Mouse (Mus musculus): ENCODE results near the gene Zdhhc23. TPM values are rescaled to one million over a fixed set of nuclear protein-coding genes. Genes with fewer than 3 reads are reported as not detected.

Zdhhc23 gene
- polyA plus RNA-seq, 1 experiment from 2014 or later: 0.18 TPM

- Histone ChIP-seq H3K9me3 (replicated peaks) (no peaks in the 10 kb centered on the region), H3K27ac (replicated peaks) (no peak overlapping the region)
These were observed 13.7 kb downstream of the Zdhhc23 start for GRCm38 (mm10) chr16:43965781-43966389.

GRCm38 (mm10) chr16:43963780-43964179 lies 15.8 kb downstream of the Zdhhc23 start:
- no peaks in the 10 kb centered on the region for H3K9me3 ChIP-seq (replicated peaks)
- H3K4me2 ChIP-seq: no peak overlapping the region
- H3K4me1 ChIP-seq (replicated peaks): no peaks in the 10 kb centered on the region; the same call in 1 of the 2 replicates
- no peak overlapping the region for H3K9ac ChIP-seq
- no peak overlapping the region for H3K4me3 ChIP-seq (replicated peaks)
- H3K27me3 ChIP-seq: no peaks in the 10 kb centered on the region
- 65% methylated on average over 3 of the region's 3 CpGs for WGBS (ENCODE audit: insufficient replicate concordance)
- ATAC-seq (ENCODE audit: insufficient read depth): no peak
- H3K36me3 ChIP-seq (replicated peaks): no peaks in the 10 kb centered on the region
- no peak overlapping the region for H3K27ac ChIP-seq (replicated peaks)

More at GRCm38 (mm10) chr16:43965781-43966389, 13.7 kb downstream of the Zdhhc23 start:
- H3K9ac ChIP-seq: no peak overlapping the region
- H3K4me3 ChIP-seq (replicated peaks): no peak overlapping the region
- H3K27me3 ChIP-seq: no peaks in the 10 kb centered on the region
- no peaks in the 10 kb centered on the region; the same call in 1 of the 2 replicates for H3K4me1 ChIP-seq (replicated peaks)
- H3K4me2 ChIP-seq: no peak overlapping the region
- H3K36me3 ChIP-seq (replicated peaks): no peaks in the 10 kb centered on the region
- no peak for ATAC-seq (ENCODE audit: insufficient read depth)
- WGBS (ENCODE audit: insufficient replicate concordance): 75% methylated on average over 13 of the region's 13 CpGs

- Histone ChIP-seq H3K9ac (no peak overlapping the region), H3K4me3 (replicated peaks) (no peak overlapping the region), H3K27me3 (no peaks in the 10 kb centered on the region), H3K4me2 (no peak overlapping the region), H3K36me3 (replicated peaks) (no peaks in the 10 kb centered on the region), H3K9me3 (replicated peaks) (no peaks in the 10 kb centered on the region), H3K4me1 (replicated peaks) (no peaks in the 10 kb centered on the region; the same call in 1 of the 2 replicates), H3K27ac (replicated peaks) (no peak overlapping the region)
- ATAC-seq (ENCODE audit: insufficient read depth): no peak
- WGBS (ENCODE audit: insufficient replicate concordance): 82% methylated on average over 9 of the region's 9 CpGs
These were observed 16.3 kb downstream of the Zdhhc23 start for GRCm38 (mm10) chr16:43963291-43963690.

DNA sequence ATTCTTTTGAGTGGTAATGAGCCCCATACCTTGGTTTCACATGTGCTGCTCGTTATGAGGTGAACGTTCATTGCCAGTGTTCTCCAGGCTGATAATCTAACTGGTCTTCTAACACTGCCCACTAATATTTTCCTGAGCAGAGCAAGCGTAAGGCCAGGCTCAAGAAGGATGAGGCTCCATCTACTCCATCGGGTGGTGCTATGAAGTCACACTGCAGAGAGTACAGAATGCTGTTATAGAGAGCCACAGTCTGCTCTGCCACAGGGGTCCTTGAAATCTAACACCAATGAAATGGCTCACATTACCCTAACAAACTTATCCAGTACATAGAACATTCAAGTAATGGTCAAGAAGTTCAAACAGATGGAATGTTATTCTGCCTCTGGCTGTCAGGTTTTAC lies 21.6 kb downstream of the Zdhhc23 start:
- Histone ChIP-seq H3K36me3 (replicated peaks) (no peaks in the 10 kb centered on the region), H3K4me1 (replicated peaks) (no peaks in the 10 kb centered on the region), H3K9ac (no peak overlapping the region), H3K27ac (replicated peaks) (no peak overlapping the region), H3K9me3 (replicated peaks) (no peaks in the 10 kb centered on the region), H3K4me3 (replicated peaks) (no peak overlapping the region), H3K4me2 (no peak overlapping the region), H3K27me3 (no peaks in the 10 kb centered on the region)
- no peak for ATAC-seq (ENCODE audit: insufficient read depth)
- WGBS (ENCODE audit: insufficient replicate concordance): 80% methylated on average over 4 of the region's 4 CpGs

DNA sequence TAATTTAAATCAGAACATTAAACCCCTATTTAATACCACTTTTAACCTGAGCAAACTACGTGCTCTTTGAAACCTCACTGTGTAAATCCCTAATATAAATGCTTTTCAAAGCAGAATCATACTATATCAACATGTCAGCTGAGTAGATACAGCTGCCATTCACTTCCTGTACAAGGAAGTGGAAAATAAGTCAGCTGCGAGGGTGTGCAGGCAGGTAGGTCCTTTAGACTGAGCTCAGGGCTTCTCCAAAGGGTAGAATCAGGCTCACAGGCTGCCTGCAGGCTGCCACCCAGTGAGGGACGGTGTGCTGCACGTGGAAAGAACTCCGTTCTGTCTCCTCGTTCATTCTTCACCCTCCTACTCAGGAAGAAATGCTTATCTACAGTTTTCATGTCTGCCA lies 24.7 kb downstream of the Zdhhc23 start:
- no peak overlapping the region for H3K27ac ChIP-seq (replicated peaks)
- no peak overlapping the region for H3K4me2 ChIP-seq
- H3K27me3 ChIP-seq: no peaks in the 10 kb centered on the region
- no peak overlapping the region for H3K9ac ChIP-seq
- no peak for ATAC-seq (ENCODE audit: insufficient read depth)
- 47% methylated on average over 6 of the region's 6 CpGs for WGBS (ENCODE audit: insufficient replicate concordance)
- no peaks in the 10 kb centered on the region for H3K9me3 ChIP-seq (replicated peaks)
- no peaks in the 10 kb centered on the region for H3K36me3 ChIP-seq (replicated peaks)
- H3K4me3 ChIP-seq (replicated peaks): no peak overlapping the region
- H3K4me1 ChIP-seq (replicated peaks): no peaks in the 10 kb centered on the region

DNA sequence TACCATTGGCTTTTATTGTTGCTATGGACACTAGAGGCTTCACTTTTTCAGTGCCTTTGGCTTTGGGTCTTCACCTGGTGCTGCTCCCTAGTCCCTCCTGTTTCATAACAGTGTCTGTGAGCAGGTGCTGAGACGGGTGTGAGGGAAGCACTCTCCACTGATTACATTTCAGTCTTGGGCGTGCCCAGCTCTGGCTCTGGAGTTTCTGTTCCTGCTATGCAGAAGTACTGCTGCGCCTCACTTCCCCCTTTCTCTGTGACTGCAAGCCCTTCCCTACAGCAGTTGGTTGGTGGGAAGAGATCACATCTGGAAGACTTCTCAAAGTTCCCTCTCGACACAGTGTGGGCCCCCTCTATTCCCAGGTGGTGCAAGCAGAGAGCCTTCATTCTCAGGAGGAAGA lies 28.0 kb downstream of the Zdhhc23 start:
- Histone ChIP-seq H3K9me3 (replicated peaks) (no peaks in the 10 kb centered on the region), H3K27me3 (no peaks in the 10 kb centered on the region), H3K4me2 (no peak overlapping the region), H3K4me1 (replicated peaks) (no peaks in the 10 kb centered on the region), H3K9ac (no peak overlapping the region), H3K4me3 (replicated peaks) (no peak overlapping the region), H3K36me3 (replicated peaks) (no peaks in the 10 kb centered on the region), H3K27ac (replicated peaks) (no peak overlapping the region)
- 22% methylated on average over 4 of the region's 4 CpGs for WGBS (ENCODE audit: insufficient replicate concordance)
- no peak for ATAC-seq (ENCODE audit: insufficient read depth)

DNA sequence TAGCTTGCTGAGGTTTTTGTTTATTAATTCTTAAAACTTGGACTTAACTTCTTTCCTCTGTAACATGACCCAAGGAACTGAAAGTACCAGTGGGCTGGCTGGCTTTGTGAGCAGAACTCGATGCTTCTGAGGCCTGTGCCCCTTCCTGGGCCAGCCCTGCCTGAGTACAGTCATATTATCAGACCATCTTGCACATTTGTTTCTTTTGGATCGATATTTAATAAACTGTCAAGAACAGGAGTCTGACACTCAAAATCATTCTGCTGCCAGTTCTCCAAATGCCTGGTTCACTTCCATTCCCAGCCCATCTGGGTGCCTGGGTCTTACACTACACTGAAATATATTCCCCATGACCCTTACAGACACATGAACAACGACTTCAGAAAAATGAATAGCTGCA lies 33.7 kb downstream of the Zdhhc23 start:
- H3K4me1 ChIP-seq (replicated peaks): no peaks in the 10 kb centered on the region
- no peaks in the 10 kb centered on the region for H3K9me3 ChIP-seq (replicated peaks)
- H3K9ac ChIP-seq: no peak overlapping the region
- 56% methylated on average over 3 of the region's 3 CpGs for WGBS (ENCODE audit: insufficient replicate concordance)
- H3K36me3 ChIP-seq (replicated peaks): no peaks in the 10 kb centered on the region
- H3K4me2 ChIP-seq: no peak overlapping the region
- ATAC-seq (ENCODE audit: insufficient read depth): no peak
- H3K27ac ChIP-seq (replicated peaks): no peak overlapping the region
- no peak overlapping the region for H3K4me3 ChIP-seq (replicated peaks)
- H3K27me3 ChIP-seq: no peaks in the 10 kb centered on the region

GRCm38 (mm10) chr16:43945351-43945750 lies 34.2 kb downstream of the Zdhhc23 start:
- ATAC-seq (ENCODE audit: insufficient read depth): no peak
- H3K4me1 ChIP-seq (replicated peaks): no peaks in the 10 kb centered on the region
- H3K9me3 ChIP-seq (replicated peaks): no peaks in the 10 kb centered on the region
- H3K4me2 ChIP-seq: no peak overlapping the region
- no peaks in the 10 kb centered on the region for H3K36me3 ChIP-seq (replicated peaks)
- no peaks in the 10 kb centered on the region for H3K27me3 ChIP-seq
- 66% methylated on average over 3 of the region's 3 CpGs for WGBS (ENCODE audit: insufficient replicate concordance)
- no peak overlapping the region for H3K9ac ChIP-seq
- no peak overlapping the region for H3K4me3 ChIP-seq (replicated peaks)
- H3K27ac ChIP-seq (replicated peaks): no peak overlapping the region

DNA sequence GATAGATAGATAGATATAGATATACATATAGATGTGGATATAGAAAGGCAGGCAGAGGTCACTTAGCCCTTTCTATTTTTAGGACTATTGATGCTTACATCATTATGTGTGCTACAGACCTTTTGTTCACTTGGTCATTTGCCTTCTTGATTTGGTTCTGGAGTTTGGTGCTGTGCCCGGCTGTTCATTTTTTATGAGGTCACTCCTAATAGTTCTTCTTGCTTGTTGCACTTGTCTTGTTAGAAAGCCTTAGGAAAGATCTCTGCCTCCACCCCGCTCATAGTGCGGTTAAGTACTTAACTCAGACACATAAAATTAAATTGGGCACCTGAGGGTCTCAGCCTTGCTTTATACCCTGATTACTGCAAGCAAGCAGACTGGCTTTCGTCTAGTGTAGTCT lies 38.7 kb downstream of the Zdhhc23 start:
- no peak overlapping the region for H3K4me2 ChIP-seq
- H3K9ac ChIP-seq: no peak overlapping the region
- no peaks in the 10 kb centered on the region for H3K9me3 ChIP-seq (replicated peaks)
- H3K27me3 ChIP-seq: no peaks in the 10 kb centered on the region
- WGBS (ENCODE audit: insufficient replicate concordance): 73% methylated on average over 4 of the region's 4 CpGs
- ATAC-seq (ENCODE audit: insufficient read depth): no peak
- no peaks in the 10 kb centered on the region for H3K36me3 ChIP-seq (replicated peaks)
- H3K27ac ChIP-seq (replicated peaks): no peak overlapping the region
- peaks cover 4% of the 10 kb centered on the region; the same call in 1 of the 2 replicates for H3K4me1 ChIP-seq (replicated peaks)
- no peak overlapping the region for H3K4me3 ChIP-seq (replicated peaks)

DNA sequence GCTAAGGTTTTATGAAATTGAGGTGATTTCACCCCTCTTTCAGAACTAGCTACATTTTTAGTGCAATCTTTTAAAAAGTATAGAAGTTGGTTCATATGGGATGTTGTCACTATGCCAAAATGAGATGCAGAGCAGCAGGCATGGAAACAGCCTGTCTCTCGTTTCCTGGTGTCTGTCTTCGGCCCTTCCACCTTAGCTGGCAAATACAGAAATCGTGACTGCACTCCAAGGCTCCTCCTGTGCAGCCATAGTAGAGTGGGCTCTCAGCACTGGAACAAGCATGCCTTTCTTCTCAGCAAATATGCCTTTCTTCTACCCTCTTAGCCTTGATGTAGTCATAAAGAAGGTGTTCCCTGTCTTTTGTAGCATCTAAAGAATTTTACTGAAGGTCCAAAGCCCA lies 43.7 kb downstream of the Zdhhc23 start:
- WGBS (ENCODE audit: insufficient replicate concordance): 65% methylated on average over 3 of the region's 3 CpGs

GRCm38 (mm10) chr16:43935367-43935766 lies 44.2 kb downstream of the Zdhhc23 start:
- H3K27ac ChIP-seq (replicated peaks): no peak overlapping the region
- no peak for ATAC-seq (ENCODE audit: insufficient read depth)
- H3K36me3 ChIP-seq (replicated peaks): no peaks in the 10 kb centered on the region
- no peak overlapping the region for H3K4me2 ChIP-seq
- WGBS (ENCODE audit: insufficient replicate concordance): 66% methylated on average over 3 of the region's 3 CpGs
- H3K4me1 ChIP-seq (replicated peaks): peaks cover 4% of the 10 kb centered on the region; the same call in 1 of the 2 replicates
- no peak overlapping the region for H3K9ac ChIP-seq
- no peaks in the 10 kb centered on the region for H3K27me3 ChIP-seq
- H3K4me3 ChIP-seq (replicated peaks): no peak overlapping the region
- H3K9me3 ChIP-seq (replicated peaks): no peaks in the 10 kb centered on the region

More for the DNA sequence above, 43.7 kb downstream of the Zdhhc23 start:
- Histone ChIP-seq H3K4me3 (replicated peaks) (no peak overlapping the region), H3K4me2 (no peak overlapping the region), H3K27me3 (no peaks in the 10 kb centered on the region), H3K4me1 (replicated peaks) (peaks cover 4% of the 10 kb centered on the region; the same call in 1 of the 2 replicates), H3K27ac (replicated peaks) (no peak overlapping the region), H3K36me3 (replicated peaks) (no peaks in the 10 kb centered on the region), H3K9me3 (replicated peaks) (no peaks in the 10 kb centered on the region), H3K9ac (no peak overlapping the region)
- ATAC-seq (ENCODE audit: insufficient read depth): no peak

- no peak for ATAC-seq (ENCODE audit: insufficient read depth)
- Histone ChIP-seq H3K4me2 (no peak overlapping the region), H3K9ac (no peak overlapping the region), H3K9me3 (replicated peaks) (no peaks in the 10 kb centered on the region), H3K4me1 (replicated peaks) (peaks cover 4% of the 10 kb centered on the region; the same call in 1 of the 2 replicates), H3K36me3 (replicated peaks) (no peaks in the 10 kb centered on the region), H3K4me3 (replicated peaks) (no peak overlapping the region), H3K27ac (replicated peaks) (no peak overlapping the region), H3K27me3 (no peaks in the 10 kb centered on the region)
- 78% methylated on average over 8 of the region's 8 CpGs for WGBS (ENCODE audit: insufficient replicate concordance)
These were observed 44.7 kb downstream of the Zdhhc23 start for GRCm38 (mm10) chr16:43934856-43935255.
